Mouse (Mus musculus) heart, adult 8-10 months (tissue): ENCODE data around the gene Pigw. TPM values are rescaled to one million over a fixed set of nuclear protein-coding genes. Genes with fewer than 3 reads are reported as not detected.
"Not testable (repeated sequence)": the region's sequence is repeated elsewhere in the genome, so short reads cannot be mapped to it uniquely, and the experiment has no call there.

Source experiments
- DNase-seq: peaks from one replicate; pipeline ENCODE4 v3.0.0; 2022; ENCODE audit warnings: low spot score
- total RNA-seq, 4 experiments: library from RNA; stranded (reverse); gene quantifications; 2 replicates each; pipeline ENCODE4 v1.2.4; 2022

Pigw gene
- total RNA-seq, 4 experiments from 2014 or later = 5.8 to 6.7 (median 6.7) TPM

DNA sequence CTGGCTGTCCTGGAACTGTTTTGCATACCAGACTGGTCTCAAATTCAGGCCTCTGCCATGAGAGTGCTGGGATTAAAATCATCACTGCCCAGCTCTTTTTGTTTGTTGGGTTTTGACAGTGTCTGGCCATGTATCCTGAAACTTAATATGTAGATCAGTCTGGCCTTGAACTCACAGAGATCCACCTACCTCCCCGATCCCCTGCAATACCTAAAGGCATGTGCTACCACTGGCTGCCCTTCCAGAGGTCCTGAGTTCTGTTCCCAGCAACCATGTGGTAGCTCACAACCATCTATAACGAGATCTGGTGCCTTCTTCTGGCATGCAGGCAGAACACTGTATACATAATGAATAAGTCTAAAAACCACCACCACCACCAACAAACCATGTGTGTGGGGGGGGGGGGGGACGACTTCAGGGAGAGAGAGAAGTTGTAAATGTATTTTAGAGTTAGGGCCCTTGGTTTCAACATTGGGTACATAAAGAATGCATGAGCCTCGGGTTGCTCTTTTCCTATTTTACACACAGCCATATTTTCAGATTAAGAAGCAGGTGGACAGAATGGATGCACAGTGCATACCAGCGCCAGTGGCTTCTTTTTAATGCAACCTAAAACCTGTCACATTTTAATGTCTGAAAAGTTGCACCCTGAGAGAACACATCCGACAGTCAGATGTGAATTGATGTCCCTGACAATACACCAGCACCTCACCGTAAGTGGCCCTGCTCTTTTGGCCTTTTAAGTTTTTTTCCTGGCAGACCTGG is 896 bp downstream of the Pigw start:
- DNase-seq = no peak

DNA sequence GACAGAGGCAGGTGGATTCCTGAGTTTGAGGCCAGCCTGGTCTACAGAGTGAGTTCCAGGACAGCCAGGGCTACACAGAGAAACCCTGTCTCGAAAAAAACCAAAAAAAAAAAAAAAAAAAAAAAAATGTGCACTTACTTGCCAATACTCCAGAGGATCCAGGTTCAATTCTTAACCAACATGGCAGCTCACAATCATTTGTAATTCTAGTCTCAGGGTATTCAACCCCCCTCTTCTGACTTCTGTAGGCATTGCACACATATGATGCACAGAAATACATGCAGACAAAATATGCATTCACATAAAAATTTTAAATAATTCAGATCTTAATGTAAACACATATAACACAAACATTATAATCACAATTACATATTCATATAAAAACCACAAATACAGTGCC is 4.1 kb downstream of the Pigw start:
- not testable (repeated sequence) for DNase-seq

DNA sequence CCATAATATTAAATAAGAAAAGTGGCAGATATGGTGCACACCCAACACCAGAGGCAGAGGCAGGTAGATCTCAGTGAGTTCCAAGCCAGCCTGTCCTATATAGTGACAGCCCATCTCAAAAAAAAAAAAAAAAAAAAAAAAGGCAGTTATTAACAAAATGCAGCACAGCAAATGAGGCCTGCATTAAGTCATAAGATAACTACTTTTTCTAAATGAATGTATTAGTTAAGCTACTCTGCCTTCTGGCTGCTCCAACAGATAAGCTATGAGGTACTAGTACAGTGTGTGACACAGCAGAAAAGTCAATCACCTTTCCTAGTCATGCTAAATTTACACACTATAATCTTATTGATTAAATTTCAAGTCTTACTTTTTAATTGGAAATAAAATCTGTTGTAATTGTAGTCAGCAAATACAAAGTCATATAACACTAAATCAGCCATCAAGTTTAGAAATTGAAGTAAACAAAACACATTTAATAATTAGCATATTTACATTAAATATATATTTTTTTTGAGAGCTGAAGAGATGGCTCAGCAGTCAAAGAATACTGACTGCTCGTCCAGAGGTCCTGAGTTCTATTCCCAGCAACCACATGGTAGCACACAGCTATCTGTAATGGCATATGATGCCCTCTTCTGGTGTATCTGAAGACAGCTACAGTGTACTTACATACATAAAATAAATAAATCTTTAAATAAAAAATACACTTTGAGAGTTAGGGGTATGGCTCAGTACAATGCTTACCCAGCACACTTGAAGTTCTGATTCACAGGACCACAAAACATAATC is 6.8 kb downstream of the Pigw start:
- no peak for DNase-seq

DNA sequence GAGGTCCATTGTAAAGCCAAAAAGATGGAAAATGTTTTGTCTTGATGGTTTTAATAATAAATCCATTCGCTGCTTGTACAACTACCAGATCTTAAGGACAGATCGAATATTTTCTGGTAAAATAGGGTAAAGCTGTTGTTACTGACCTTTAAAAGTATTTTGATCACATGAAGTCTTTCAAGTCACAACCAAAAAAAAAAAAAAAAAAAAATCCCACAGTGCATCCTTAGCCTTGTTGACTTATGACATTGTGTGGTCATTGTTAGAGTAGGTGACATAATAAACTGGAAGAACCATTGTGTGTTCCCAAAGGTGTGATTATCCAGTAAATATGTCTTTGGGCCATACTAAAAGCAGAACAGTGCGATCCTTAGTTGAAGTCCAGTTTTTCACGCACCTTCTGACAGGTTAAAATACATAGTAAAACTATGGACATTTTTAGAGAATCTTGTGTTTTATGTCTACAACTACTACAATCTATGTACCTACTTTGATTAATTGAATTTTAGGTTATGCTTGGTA is 8.5 kb downstream of the Pigw start:
- no peak for DNase-seq

DNA sequence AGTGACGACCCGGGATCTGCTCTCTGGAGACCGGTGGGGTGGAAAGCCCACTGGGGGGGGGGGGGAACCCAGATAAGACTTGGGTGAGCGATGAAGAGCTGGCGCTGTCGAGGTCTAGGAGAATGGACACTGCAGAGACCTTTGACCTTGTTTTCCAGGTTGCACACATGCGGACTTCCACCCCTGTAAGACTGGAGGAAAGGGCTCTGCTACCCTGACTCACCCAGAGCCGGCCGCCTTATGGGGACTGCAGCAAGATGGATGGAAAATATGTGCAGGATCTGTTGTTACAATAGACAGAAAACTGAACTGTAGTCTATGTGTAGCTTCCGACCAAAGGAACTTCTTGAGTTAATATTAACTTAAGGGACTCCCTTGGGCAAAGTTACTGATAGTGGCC is 9.0 kb downstream of the Pigw start:
- no peak for DNase-seq

DNA sequence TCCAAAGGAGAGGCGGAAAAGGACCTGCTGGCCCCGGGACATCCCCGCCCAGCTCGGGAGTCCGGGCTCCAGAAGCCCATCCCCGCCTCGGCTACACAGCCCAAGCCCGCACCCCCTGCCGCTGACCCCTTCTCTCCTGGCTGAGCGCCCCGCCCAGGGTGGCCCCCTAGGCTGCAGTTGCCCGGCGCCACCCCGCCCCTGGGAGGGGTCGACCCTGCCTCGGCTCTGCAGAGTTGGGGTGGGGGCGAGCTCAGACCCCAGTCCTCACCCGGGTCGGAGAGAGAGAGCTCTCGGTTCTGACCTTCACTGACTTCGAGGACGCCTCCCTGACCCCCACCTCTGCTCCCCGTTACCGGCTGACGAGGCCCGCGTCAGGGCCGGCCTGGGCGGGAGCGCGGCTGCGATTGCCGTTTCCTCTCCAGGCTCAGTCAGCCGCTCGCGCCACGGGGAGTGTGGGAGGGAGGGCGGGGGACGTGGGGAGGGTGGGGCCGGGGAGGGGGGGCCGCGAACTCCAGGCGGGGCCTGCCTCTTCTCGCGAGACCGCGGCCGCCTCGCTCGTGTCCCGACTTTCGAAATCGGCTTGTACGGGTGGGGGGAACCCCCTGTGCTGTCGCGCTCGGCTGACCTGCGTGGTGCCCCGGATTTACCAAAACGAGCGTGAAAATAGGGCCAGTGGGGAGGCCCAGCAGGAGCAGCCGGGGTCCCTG is 9.6 kb downstream of the Pigw start, which contains the start of gene Ggnbp2:
TSS of gene Ggnbp2 (minus strand) at position 481 of the 707 bp plus-strand sequence.
- DNase-seq = peak; percentile 92

DNA sequence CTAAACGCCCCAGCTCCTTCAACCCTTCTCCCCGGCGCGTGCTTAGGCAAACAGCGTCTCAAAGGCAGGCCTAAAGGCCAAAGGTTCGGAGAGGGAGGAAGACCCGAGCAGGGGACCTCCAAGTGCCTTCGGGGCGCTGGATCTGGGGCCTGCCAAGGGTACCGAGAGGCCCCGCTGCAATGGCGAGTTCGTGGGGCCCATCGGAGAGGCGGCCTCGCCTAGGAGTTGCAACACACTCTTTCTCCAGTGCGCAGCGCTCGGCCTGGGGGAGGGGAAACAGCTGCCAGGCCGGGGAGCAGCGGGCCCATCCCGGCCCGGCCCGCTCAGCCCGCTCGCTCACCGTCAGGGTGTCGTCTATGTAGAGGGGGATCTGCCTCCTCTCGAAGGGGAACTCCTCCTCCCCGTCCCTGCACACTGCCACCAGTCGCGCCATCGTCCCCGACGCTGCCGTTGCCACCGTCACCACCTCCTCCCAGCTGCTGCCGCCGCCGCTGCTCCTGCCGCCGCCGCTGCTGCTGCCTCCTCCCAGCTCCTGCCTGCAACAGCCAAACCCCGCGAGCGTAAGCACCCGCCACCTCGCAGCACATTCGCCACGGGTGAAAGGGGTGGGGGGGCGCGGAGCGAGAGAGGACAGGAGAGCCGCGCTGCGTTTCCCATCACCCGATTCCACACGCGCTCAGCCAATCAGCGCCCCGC is 10.4 kb downstream of the Pigw start:
- peak; percentile 82 for DNase-seq

DNA sequence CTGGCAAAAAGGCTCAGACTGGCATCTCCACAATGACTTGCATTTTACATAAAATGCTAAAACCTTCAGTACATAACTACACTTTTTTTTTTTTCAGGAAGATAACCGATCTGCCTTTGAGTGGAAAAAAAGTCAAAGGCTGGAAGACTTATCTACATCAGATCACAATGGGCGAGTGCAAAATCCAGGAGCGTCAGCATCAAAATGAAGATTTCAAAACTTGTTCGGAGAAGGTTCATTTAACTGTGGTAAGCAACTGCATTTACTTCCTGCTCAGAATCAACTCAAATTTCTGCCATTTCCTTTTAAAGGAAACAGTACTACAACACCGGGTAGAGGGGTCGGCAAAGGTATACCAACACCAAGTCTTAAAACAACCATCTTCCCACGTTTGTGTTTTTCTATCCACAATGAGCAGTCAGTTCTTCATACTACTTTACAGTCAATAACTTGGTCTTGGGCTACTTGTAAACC is 11.3 kb downstream of the Pigw start:
- DNase-seq = no peak

DNA sequence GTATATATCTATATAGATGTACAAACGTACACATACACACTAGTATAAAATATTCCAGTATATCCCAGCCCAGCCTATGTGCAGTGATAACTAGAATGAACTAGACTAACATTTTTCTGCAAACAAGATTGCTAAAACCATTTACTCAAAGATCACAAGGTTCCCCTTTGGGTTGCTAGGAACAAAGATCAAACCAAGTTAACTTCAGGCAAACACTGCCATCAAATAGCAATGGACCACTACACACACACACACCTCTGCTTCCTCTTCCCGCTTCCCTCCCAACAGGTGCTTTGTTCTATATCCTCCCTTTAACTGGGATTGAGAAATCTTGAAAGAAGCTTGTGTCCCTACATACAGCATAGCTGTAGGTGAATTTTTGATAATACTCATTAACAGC is 12.5 kb downstream of the Pigw start:
- DNase-seq = no peak

DNA sequence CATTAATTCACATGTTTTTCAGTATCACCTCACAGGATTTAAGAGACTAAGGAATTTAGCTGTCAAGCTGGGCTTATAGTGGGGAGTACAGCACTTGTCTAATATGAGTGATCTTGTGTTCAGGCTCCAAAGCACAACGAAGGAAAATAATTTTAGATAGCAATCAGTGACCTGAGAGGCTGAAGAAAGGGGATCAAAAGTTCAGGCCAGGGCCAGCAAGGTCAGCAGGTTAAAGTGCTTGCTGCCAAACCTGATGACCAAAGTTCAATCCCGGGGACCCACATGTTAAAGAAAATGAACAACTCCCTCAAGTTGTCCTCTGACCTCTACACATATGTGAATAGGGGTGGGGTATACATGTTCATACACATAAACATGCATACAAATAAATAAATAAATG is 14.8 kb downstream of the Pigw start:
- no peak for DNase-seq

DNA sequence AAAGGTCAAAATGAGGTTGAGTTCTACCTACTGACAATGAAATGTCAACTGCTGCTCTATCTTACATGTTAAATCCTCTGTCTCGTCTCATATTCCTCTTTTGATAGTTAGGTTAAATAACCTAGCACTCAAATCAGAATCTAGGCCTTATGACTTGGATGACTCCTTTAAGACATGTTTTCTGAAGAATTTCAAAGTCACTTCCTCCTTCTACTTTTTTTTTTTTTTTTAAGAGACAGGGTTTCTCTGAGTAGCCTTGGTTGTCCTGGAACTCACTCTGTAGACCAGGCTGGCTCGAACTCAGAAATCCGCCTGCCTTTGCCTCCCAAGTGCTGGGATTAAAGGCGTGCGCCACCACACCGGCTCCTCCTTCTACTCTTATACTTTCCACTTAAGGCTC is 24.8 kb downstream of the Pigw start:
- DNase-seq = no peak

DNA sequence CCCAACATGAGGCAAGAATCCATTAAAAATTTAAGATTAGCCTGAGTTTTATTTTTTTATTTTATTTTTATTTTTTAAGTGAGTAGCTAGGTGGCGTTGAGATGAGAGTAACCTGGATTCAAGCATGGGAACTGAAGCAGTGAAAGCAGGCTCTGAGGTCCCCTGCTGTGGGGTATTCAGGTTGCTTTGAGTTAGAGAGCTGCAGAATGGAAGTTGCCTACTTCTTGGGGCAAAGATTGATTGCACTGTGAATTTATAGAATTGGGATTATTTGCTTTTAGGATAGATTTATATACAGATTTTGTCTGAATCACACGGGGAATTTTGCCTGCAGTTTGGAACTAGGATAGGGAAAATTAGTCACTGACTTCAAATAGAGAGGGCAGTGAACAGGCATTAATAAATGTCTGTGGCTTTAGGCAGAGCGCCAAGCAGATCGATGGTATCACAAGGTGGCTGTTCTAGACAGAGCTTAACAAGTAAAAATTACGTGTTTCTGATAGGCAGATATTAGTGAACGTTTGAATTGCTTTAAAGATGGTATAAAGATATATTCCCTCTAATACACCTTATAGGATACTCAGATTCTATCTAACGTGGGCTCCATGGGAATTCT is 32.5 kb downstream of the Pigw start:
- no peak for DNase-seq

DNA sequence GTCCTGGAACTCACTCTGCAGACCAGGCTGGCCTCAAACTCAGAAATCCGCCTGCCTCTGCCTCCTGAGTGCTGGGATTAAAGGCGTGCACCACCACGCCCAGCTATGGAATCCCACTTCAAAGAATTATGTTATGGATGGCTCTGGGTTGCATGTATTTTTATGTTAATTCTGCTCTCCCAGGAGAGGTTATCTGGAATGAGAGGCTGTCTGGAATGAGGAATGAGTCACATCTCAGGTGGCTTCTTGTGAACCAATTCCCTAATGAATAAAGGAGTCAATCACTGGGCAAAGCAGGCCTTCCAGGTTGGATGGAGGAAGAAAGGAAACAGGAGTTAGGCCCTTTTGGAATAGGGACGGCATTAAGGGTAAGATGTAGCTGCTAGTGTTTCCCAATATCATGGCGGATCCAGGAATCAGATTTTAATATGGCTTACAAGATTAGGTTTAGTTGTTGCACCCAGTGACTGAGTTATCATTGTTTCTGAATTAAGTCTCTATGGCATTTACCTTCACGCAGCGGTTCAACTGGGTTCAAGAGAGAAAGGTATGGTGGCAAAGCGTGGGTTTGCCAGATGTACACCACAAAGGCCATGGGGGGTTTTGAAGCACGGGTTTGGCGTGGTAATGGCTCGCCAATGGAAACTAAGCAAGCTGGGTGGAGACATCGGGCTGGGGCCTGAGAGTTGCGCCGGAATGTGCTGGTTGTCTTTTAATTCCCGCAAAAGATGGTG is 33.2 kb downstream of the Pigw start:
- DNase-seq = no peak

DNA sequence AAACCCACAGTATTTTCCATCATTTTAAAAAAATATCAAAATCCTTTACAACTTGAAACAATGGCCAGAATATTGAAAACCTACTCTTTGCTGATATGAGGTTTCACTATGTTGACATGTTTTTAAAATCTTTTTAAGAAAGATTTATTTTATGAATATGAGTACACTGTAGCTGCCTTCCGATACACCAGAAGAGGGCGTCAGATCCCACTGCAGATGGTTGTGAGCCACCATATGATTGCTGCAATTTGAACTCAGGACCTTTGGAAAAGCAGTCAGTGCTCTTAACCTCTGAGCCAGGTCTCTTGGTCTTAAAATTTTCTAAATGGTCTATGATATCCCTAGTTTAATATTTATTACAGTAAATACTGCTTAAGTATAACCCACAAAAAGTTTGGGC is 40.8 kb downstream of the Pigw start:
- no peak for DNase-seq

DNA sequence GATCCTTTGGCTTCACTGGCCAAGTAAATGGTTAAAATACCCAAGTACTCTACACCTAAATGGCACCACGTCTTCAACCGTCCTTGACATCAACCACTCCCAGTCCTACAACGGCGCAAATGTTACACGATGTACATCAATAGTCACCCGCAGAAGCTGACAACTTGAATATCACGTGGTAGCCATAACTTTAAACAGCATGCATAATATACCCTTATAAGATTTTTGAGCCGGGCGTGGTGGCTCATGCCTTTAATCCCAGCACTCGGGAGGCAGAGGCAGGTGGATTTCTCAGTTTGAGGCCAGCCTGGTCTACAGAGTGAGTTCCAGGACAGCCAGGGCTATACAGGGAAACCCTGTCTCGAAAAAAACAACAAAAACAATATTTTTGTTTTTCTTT is 50.6 kb downstream of the Pigw start:
- not testable (repeated sequence) for DNase-seq

DNA sequence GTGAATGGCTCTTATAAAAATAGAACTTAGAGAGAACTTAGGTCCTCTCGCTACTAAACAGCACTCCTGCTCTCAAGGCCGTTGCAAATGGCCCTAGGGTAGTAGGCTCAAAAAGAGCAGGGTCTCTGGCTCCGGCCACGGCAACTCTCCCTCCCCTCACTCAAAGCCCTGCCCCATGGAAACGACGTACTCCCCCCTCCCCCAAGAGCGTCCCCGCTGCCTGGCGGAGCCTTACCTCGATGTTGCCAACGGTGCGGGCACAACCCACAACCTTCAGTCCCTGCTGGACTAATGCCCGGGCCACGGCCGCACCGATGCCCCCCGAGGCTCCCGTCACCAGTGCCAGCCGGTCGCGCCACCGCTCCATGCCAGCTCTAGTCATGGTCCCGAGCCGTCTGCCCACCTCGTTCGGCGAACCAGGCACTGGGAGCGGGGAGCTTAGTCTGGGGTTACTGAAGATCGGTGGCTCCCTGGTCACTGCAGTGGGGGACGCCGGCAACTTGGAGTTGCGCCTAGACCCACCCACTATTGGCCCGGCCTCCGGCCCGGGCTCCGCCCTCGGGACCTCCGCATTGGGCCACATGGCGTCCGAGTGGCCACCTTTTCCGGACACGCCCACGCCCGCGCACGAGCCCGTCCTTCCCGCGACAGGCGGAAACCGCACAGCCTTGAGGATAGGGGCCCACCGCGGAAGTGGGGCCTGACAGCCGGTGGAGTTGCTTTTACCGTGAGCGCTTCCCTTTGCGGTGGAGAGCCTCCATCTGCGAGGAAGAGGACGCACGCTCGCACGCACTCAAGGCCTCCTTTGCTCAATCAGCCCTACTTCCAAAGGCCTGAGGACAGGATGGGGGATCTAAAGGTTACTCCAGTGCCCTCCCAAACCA is 51.3 kb downstream of the Pigw start, which contains the start of gene Dhrs11:
TSS of gene Dhrs11 (minus strand) at position 479 of the 884 bp plus-strand sequence.
- peak; percentile 96 for DNase-seq

DNA sequence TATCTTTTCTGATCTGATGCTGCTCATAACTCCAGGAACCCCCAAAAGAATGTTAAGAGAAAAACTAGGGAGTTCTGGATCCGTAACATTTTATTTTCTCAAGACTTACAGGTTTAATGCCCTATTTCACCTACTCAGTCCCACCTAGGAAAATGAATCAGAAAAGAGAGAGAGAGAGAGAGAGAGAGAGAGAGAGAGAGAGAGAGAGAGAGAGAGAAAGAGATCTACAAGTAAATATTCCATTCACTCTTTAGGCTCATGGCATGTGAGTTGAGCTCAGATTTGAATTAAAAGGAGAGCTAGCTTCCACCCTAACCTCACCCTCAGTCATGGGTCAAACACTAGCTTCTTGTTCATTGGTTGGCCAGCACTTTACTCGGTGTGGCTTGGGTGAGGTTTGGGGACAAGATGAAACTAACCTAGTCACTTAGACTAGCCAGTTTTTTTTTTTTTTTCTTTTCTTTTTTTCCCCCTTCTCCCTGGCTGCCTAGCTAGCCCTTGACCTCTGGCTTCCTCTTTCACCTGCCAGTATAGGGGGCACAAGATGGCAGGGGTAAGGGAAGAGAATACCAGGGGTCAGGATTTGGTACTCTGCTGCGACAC is 52.1 kb downstream of the Pigw start:
- DNase-seq = no peak

DNA sequence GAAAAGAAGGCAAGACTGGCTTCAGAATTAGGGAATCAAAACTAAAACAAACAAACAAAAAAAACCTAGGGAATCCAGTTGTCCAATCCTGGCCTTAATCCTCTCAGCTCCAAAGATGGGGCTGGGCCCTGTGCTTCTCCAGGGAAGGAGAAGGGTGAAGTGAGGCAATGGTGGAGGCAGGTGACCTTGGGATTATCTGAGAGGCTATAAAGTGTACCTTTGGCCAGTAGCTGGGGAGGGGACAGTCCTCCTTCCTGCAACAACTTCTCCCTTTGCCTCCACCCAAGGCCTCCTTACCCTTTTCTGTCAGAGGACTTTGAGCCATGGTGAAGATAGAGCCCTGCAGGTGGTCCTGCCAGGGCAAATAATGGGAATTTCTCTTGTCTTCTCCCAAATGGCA is 52.6 kb downstream of the Pigw start:
- DNase-seq = no peak
